Mouse (Mus musculus) right cerebral cortex, adult 2 months (tissue): ENCODE data around the gene Fam168a.
"Not testable (repeated sequence)": the region's sequence is repeated elsewhere in the genome, so short reads cannot be mapped to it uniquely, and the experiment has no call there.

Experiments used
- DNase-seq, 2 experiments: peaks; one replicate each; pipeline ENCODE4 v3.0.0; 2021 to 2022; ENCODE audit warnings: low spot score in 2 of 2

Gene Fam168a

GRCm38 (mm10) chr7:100706883-100707480 is 547 bp downstream of the Fam168a start:
- DNase-seq = peak; percentile 16

- no peak for DNase-seq
These were observed 12.3 kb downstream of the Fam168a start for GRCm38 (mm10) chr7:100718741-100719140.

GRCm38 (mm10) chr7:100722268-100722667 is 15.8 kb downstream of the Fam168a start:
- no peak for DNase-seq

- DNase-seq = no peak
These were observed 17.2 kb downstream of the Fam168a start for GRCm38 (mm10) chr7:100723453-100724294.

- DNase-seq = no peak
These were observed 21.2 kb downstream of the Fam168a start for GRCm38 (mm10) chr7:100727538-100728085.

GRCm38 (mm10) chr7:100729778-100730177 is 23.3 kb downstream of the Fam168a start:
- DNase-seq = no peak

GRCm38 (mm10) chr7:100732341-100733050 is 26.1 kb downstream of the Fam168a start:
- DNase-seq = no peak

- no peak for DNase-seq
These were observed 26.8 kb downstream of the Fam168a start for GRCm38 (mm10) chr7:100733051-100733813.

- DNase-seq = no peak
These were observed 27.8 kb downstream of the Fam168a start for GRCm38 (mm10) chr7:100734201-100734600.

- DNase-seq = not testable (repeated sequence)
These were observed 28.5 kb downstream of the Fam168a start for GRCm38 (mm10) chr7:100734905-100735304.

- no peak for DNase-seq
These were observed 29.7 kb downstream of the Fam168a start for GRCm38 (mm10) chr7:100736131-100736530.

- no peak for DNase-seq
These were observed 37.9 kb downstream of the Fam168a start for GRCm38 (mm10) chr7:100744372-100744771.

GRCm38 (mm10) chr7:100750101-100750500 is 43.7 kb downstream of the Fam168a start:
- no peak for DNase-seq

- peak in 1 of 2 experiments; percentile 17 for DNase-seq
These were observed 52.3 kb downstream of the Fam168a start for GRCm38 (mm10) chr7:100758718-100759117.

- DNase-seq = no peak
These were observed 56.3 kb downstream of the Fam168a start for GRCm38 (mm10) chr7:100762726-100763125.

- no peak for DNase-seq
These were observed 61.1 kb downstream of the Fam168a start for GRCm38 (mm10) chr7:100767568-100767967.

GRCm38 (mm10) chr7:100768009-100768408 is 61.6 kb downstream of the Fam168a start:
- DNase-seq = no peak

GRCm38 (mm10) chr7:100769534-100770083 is 63.2 kb downstream of the Fam168a start:
- no peak for DNase-seq

GRCm38 (mm10) chr7:100770669-100771341 is 64.4 kb downstream of the Fam168a start:
- no peak for DNase-seq

- no peak for DNase-seq
These were observed 67.8 kb downstream of the Fam168a start for GRCm38 (mm10) chr7:100774189-100774588.

- DNase-seq = no peak
These were observed 69.4 kb downstream of the Fam168a start for GRCm38 (mm10) chr7:100775810-100776209.
